Mouse (Mus musculus): ENCODE data around the gene Bcar1. TPM values are rescaled to one million over a fixed set of nuclear protein-coding genes. Genes with fewer than 3 reads are reported as not detected.
A peak's percentile ranks its signal among the peaks of the same experiment; 100 is the strongest.

The Bcar1 gene
- total RNA-seq (2021) = 10 to 100 TPM in 1 of 2 experiments, 1 to 10 TPM in 1; 9.4 to 10.5 TPM
- long read RNA-seq, experiment 1, transcript Bcar1-201 (7 exons, 3,142 nt) = major isoform, 6 of 11 reads
- long read RNA-seq, experiment 1, partial matches to known transcripts = 4 of 11 reads
- long read RNA-seq, experiment 1, other reads (novel, unspliced or antisense) = 0 of 11 reads
- long read RNA-seq, experiment 2, partial matches to known transcripts = 2 of 10 reads
- long read RNA-seq, experiment 2, other reads (novel, unspliced or antisense) = 3 of 10 reads

DNA sequence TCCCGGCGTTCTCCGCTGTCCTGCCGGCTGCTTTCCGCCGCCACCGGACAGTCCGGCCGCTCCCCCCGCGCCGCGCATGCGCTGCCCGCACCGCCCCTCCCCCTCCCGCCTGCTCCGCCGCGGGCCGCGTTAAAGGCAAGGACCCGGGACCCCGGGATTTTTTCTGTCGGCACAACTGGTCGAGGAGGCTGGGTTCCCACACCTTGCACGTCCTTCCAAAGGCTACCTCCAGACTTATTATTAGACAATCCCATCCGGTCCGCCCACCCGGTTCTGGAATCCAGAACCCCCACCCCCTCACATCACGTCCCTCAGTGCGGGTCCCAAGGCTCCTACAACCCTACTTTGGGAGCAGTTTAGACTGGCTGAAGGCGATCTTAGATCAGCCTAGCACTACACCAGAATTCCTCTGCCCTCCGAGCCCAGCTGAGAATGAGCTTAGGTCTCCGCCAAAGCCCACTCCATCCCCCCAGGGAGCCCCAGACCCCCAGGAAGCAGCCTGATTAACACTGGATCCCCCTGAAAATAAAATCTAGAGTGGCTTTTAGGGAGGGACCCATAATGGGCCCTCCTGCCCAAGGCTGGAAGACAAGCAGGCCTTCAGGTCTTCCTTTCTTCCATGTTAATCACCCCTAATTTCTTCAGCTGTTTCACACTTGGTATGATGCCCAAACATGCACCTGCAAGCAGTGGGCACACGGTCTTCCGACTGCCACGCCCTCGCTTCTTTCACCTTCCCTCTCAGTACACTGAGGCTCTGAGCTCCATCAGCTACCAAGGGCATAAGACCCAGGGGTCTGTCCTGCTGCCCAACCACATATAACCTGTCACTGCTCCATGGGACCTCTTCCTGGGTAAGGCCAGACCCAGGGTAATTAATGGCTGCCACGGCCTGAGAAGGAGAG, at the start of gene Bcar1:
Gene Bcar1, minus strand, starts transcription at position 18 of the 905 bp plus-strand sequence.
- intact Hi-C loops (cut with DNase I) = no loop called here
- peak; percentile 66 to 72 for DNase-seq

DNA sequence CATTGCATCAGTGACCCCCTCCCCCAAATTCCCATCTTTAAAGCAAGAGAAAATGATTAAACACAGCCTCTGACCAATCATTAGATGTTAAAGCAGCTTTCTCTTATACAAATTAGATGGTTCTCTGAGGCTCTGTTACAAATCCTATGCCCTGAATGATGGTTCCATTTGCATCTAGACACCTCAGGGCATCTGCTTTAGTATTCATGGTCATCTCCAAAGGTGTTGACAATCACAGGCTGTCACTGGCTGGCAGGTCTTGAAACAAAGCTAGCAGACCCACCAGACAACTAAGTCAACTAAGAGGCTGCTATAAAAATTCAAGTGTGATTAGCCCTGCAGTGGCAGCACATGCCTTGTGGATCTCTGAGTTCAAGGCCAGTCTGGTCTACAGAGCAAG, 46.0 kb upstream of the Bcar1 start:
- intact Hi-C loops (cut with DNase I) = no loop called here
- no peak for DNase-seq

DNA sequence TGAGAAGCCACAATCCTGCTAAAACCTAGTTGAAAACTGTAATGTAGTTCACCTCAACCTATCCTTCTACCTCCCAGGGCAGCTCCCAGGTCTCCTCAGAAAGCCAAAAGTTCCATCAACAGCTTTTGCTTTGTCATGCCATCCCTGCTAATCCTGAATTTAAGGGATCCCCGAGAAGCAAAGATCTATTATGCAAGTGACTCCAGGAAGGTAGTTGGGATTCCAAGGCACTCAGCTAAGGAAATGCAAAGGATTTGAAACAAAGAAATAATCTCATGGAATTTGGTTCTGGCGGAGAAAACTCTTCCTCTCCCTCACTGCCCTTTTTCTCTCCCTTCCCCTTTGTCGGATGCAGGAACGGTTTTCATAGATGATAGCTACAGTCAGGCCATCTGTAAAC, 45.6 kb upstream of the Bcar1 start:
- no peak for DNase-seq
- intact Hi-C loops (cut with DNase I) = no loop called here

DNA sequence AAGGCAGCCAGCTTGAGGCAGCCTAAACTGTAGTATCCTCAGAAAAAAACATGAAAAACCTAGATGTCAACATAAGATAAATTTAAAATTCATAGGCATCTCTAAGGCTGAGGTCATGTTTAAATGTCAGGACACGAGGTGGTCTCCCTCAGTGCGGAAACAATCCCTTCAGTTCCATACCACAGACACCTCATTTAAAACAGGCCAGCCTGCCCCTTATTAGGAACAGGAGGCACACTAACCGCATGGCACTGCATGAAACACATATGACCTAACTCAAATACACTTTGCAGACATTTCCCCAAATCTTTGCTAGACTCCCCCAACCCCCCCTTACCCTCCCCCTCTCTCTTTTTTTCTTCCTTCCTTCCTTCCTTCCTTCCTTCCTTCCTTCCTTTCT, 44.9 kb upstream of the Bcar1 start:
- no peak for DNase-seq
- intact Hi-C loops (cut with DNase I) = no loop called here

GRCm38 (mm10) chr8:111788085-111788484, 44.5 kb upstream of the Bcar1 start:
- DNase-seq = no peak
- intact Hi-C loops (cut with DNase I) = no loop called here

GRCm38 (mm10) chr8:111787683-111788082, 44.1 kb upstream of the Bcar1 start:
- DNase-seq = no peak
- intact Hi-C loops (cut with DNase I) = no loop called here

DNA sequence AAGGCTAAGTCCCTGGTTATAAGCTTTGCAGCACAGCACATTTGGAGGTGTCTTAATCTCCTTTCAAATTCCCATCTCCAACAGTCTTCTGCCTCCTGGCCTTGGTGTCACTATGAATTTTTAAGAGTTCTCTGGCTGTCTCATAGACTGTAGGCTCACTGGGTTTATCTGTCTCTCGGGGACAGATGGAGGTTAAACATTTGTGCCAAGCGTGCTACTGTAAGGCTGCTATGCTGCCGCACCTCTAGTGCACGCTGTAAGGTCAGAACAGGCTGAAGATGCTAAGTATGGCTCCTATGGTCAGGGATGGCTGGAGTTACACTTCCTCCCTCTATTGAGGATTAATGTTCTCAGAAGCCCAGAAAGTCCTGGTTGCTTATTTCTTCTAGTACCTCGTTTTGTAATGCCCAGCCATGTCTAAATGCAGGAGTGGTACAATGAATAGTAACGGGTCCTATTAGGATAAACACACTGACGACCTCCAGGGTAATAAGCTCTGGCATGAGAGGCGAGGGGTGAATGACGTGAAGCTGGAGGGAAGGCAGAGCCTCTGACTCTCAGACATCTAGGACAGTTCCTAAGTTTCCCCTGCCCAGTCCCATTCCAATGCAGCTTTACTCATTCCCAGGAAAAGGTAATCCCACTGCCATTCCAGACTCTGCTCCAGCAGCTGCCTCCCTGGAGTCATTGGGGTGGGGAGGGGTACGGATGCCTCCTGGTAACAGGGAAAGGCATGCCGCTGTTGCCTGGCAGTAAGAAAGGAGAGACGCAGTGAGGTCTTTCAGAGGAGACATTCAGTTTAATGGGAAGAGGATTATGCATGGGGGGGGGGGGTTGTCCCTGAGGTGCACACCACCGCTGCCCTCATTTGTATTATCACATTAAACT, 43.3 kb upstream of the Bcar1 start:
- no peak for DNase-seq
- intact Hi-C loops (cut with DNase I) = no loop called here

DNA sequence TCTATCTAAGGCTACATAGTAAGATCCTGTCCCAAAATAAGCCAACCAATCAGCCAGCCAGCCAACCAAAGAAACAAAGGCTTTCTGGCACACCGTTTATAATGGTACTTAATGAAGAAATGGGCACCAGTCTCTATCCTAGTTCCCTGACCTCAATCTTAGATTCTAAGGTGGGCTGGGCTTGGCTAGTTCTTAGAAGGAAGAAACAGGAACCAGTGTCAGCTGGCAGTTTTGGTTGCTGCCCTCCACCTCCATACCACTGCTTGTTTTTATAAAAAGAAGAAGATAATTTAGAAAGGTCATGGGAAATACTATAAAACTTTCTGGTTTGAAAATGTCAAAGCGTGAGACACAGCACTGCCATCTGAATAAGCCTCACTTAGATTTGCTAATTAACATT, 42.5 kb upstream of the Bcar1 start:
- intact Hi-C loops (cut with DNase I) = no loop called here
- DNase-seq = no peak

- intact Hi-C loops (cut with DNase I) = no loop called here
- no peak for DNase-seq
Measured at GRCm38 (mm10) chr8:111782671-111783394, 39.2 kb upstream of the Bcar1 start.

- DNase-seq = no peak
- intact Hi-C loops (cut with DNase I) = no loop called here
Measured at GRCm38 (mm10) chr8:111782161-111782560, 38.6 kb upstream of the Bcar1 start.

DNA sequence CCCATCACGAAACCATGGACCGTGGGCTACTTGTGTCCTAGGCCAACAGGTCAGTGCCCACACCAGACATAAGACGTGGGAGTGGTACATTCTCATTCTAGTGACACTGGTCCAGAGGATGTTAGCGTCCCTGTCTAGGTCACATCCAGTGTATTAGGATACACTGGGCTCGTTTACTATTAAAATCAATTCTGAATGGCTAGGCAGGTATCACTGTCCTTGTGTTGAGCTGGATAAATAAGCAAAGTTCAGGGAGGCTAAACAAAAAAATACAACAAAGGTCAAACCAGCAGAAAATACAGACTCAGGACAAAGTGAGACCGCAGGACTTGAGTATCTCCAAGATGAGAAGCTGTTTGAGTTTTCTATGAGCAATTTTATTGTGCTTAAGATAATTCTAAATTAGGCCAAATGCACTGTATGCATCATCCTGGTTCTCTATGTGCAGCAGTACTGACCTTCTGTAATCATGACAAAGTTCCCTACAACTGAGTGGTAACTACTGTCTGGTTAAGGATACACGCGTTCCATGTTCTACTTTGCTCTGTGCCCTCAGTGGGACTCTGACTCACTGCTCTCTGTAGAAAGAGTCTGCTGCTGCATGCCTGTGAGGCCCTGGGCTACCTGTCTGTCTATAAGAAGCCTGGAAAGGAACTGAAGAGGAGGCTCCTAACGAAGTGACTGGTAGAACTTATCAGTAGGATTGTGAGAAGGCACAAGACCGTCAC, 37.3 kb upstream of the Bcar1 start:
- intact Hi-C loops (cut with DNase I) = no loop called here
- DNase-seq = no peak

GRCm38 (mm10) chr8:111779690-111780089, 36.1 kb upstream of the Bcar1 start:
- no peak for DNase-seq
- intact Hi-C loops (cut with DNase I) = no loop called here

GRCm38 (mm10) chr8:111778801-111779200, 35.2 kb upstream of the Bcar1 start:
- intact Hi-C loops (cut with DNase I) = no loop called here
- no peak for DNase-seq

DNA sequence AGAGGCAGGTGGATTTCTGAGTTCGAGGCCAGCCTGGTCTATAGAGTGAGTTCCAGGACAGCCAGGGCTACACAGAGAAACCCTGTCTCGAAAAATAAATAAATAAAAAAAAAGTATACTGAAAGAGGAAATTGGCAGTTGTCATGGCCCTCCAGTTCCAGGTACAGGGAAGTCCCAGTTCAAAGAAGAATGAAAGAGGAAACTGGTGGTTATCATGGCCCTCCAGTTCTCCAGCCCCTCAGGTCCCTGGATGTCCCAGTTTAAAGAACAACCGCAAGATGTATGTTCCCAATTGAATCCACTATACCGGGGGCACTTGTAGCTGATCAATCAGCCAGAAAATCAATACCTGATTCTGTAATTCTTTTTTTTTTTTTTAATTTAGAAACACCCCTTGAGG, 32.9 kb upstream of the Bcar1 start:
- intact Hi-C loops (cut with DNase I) = no loop called here
- no peak for DNase-seq

- intact Hi-C loops (cut with DNase I) = no loop called here
Measured at GRCm38 (mm10) chr8:111775766-111776165, 32.2 kb upstream of the Bcar1 start.

GRCm38 (mm10) chr8:111773476-111773875, 29.9 kb upstream of the Bcar1 start:
- intact Hi-C loops (cut with DNase I) = no loop called here
- DNase-seq = no peak

More at GRCm38 (mm10) chr8:111775766-111776165, 32.2 kb upstream of the Bcar1 start:
- no peak for DNase-seq

GRCm38 (mm10) chr8:111773057-111773456, 29.4 kb upstream of the Bcar1 start:
- DNase-seq = no peak
- intact Hi-C loops (cut with DNase I) = no loop called here

GRCm38 (mm10) chr8:111772083-111772482, 28.5 kb upstream of the Bcar1 start:
- no peak for DNase-seq
- intact Hi-C loops (cut with DNase I) = no loop called here

DNA sequence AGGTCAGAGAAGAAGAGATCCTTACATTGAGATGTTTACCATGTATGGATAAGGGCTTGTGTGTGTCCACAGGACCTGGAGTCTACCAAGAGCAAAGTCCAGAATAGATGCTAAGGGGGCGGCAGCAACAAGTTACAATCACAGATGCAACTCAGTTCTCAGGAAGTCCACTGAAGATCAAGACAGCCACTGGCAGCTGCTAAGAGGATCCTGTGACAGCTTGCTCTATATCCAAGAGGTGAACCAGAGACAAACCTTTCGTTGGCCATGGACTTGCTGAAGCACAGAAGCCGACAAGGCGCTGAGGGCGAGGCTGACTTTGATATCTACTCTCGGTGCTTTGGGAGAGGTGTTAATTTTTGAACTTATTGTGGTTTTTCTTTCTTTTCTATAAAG, 28.0 kb upstream of the Bcar1 start:
- intact Hi-C loops (cut with DNase I) = no loop called here

More for the DNA sequence above, 28.0 kb upstream of the Bcar1 start:
- no peak for DNase-seq

Measured in gastrocnemius, postnatal 36 days (tissue).